Mouse (Mus musculus) c-Kit-positive CD71-positive TER-119-negative erythroid progenitor cells, embryonic 14.5 days (primary cell): ENCODE measurements at regions not wholly inside any gene's neighbourhood (a gene's known extent, or its start where the extent isn't known, plus 50 kb on each side); places are given as distances from the start of the nearest gene placed in this dataset.

Experiments used
- DNase-seq: peaks from one replicate; pipeline ENCODE4 v3.0.0-alpha.2; 2013; ENCODE audit warnings: low read depth

DNA sequence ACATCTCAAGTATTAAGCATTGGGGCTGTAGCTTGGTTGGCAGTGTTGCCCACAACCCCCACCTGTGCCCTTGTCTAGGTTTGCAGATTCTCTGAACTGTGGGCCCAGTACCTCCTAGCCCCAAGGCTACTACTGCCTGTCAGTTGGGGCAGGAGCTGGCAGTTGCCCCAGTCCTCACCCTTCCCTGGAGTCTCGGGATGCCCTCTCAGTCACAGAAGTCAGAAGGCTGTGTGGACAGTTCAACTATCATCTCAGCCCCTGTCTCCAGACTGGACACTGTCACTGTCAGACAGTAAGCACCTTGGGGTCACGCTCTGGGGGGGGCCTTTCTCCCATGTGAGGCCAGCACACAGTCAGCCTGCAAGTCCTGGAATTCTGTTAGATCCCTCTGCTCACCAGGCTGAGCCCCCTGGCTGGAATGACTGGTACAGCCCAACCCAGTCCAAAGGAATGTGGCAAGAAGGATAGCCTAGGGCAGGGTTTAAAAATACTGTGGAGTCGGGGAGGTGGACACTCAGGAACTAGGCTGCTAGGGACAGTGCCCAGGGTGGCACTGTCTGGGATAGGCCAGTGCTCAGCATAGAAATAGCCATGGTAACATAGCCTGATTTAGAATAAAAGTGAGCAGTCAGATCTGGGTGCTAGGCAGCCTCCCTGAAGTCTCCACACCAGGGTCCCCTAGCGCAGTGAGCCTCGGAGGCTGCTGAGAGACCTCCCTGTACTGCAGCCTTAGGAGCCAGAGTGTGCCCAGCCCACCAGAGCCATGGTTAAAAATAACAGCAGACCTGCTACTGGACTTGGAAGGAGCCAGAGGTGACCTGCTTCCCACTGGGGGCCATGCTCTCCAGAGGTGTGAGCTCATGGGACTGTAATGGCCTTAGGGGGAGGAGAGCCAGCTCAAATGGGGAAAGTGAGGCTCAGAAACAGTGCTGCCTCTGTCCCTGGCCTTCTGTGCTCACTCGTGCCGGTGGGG, 83.1 kb upstream of the Ptpn1 start:
- DNase-seq, result no peak

DNA sequence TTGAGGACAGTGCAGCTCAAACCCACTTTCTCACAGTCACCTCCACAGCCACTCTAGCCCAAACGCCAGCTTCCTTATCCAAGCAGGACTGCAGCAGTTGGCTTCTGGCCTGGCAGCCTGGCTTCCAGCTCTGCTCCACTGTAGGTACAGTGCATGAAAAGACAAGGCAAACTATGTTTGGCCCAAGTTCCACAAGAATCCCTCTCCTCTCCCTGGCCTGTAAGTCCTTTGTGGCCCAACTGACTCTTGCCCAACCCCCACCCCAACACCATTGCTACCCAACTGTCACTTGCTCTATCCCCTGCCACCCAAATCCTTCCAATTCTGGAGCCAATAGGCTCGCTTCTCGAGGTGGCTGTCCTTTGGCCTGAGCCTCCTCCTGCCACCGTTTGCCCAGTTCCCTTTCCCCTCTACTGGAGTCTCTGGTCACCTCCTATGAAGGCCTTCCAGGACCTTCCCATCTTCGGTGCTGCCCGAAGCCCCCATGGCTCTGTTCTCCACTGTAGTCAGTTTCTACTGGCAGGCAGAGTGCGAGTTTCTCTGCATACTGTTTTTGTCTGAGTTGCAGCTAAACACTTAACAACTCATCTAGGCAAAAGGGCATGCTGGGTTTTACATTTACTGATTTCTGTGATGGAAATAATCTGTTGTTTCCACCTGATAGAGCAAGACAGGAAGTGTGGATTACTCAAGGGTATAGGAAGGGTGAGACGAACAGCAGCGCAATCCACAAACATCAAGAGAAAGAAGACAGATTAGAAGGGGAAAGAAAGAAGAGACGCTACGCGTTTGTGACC, 84.4 kb upstream of the Ptpn1 start:
- DNase-seq, result no peak

DNA sequence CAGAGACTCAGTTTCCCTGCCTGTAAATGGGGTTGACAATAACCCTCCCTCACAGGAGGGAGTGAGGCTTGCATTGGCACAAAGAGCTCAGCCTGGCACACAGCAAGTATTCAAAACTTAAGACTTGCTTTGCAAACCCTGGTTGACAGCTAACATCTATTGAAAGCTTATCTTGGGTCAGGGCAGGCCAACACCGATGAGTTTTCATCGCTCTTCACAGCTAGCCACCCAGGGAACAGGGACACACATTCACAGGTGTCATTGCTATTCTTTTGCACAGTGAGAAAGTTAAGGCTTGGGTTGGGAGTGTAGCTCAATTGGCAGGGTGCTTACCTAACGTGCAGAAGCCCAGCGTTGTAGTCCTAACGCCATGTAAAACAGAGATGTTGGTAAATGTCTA, 86.5 kb upstream of the Ptpn1 start:
- DNase-seq, result no peak

DNA sequence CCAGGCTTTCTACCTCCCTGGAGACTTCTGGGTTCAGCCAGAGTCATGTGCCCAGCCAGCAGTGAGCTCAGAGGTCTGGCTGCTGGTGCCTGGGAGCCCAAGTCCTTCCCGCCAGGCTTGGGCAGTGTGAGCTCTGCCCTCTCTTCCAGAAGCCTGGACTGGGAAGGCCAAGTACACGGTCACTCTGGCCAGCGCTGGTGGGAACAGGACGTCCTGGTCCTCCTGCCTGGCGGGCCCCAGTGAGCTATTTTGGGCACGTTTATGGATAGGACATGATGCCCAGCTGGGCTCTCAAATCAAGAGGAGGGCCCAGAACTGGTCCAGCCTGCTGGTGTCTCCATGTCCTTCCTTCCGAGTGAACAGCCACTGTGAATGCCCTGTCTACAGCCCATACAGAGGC, 87.3 kb upstream of the Ptpn1 start:
- no peak for DNase-seq

DNA sequence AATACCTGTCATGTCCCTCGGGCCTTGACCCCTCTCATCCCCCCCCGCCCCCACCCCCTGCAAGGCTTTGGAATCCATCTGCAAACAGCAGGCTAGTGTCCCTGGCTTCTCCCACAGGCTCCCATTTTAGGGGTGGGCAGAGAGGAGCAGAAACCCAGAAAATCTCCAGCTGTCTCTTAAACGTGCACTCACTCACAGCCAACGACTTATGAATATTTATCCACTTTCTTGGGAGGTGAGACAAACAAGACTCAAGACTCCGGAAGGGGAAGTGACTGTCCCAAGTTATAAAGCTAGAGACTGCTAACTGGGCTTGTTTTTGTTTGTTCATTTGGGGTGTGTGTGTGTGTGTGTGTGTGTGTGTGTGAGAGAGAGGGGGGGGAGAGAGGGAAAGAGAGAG, 87.9 kb upstream of the Ptpn1 start:
- no peak for DNase-seq

DNA sequence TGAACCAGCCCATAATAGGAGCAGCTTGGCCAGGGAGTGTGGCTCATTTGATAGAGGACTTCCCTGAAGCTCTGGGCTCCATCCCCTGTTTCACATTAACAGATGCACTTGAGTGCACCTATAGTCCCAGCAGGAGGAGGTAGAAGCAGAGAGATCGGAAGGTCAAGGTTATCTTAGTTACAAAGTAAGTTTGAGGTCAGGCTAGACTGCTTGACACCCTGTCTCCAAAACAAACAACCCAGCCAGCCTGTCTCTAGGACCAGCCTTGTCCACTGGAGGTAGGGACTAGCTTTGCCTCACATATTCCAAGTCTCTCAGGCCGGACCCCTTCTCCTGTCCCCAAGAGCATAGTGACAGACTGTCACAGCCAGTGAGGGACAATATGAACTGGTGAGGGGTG, 88.9 kb upstream of the Ptpn1 start:
- no peak for DNase-seq

DNA sequence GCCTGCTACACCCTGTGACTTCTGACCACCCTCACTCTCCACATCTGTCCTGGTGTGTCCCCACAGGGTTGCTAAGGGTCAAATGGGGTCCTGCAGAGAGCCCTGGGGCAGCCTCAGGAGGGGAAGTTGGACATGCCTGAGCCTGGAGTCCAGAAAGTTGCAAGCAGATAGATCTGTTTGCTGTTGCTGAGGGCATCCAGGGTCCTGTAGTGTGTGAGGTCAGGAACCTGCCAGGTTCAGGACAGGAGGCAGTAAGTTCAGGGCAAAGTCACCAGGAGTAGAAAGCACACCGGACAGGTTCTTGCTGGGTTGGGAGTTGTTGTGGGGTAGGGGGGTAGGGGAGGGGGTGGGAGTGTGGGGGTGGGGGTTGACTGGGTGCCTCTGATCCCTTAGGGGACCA, 89.4 kb upstream of the Ptpn1 start:
- DNase-seq, result no peak

DNA sequence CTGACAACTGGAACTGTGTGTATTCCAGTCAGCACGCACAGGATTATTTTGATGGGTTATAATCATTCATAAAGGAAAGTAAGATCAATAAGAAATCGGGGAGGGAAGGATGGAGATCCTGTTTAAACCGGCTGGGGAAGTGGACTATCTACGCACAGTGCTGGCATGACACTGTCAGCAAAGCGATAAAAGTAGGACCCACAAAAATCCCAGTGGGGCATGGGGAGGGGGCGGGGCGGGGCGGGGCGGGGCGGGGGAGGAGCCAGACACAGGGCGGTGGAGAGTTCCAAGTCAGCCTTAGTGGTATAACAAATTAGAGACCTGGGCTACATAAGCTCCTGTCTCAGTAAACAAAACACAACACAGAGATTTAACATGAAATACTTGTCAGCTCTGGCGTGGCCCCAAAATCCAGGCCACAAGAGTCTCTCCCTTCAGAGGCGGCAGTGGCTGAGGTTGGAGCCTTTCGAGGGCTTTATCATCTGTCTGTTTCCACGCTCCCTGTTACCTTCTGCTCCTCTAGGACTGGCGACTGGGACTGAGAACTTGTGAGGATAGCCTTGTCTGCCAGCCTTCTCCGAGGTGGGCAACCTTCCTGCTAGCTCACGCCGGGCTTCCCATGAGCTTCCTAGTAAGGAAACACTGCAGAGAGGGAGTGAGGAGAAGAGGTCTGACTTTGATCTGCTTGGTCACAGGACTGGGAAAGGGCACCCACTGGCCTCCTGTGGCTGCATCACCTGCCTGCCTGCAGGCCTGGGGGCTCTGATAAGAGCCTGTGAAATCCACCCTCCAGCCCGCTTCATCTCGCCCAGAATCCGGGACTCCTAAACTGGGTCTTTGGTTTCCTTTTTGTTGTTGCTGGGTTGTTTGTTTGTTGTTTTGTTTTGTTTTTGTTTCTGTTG, 90.3 kb upstream of the Ptpn1 start:
- DNase-seq, result peak; percentile 28

DNA sequence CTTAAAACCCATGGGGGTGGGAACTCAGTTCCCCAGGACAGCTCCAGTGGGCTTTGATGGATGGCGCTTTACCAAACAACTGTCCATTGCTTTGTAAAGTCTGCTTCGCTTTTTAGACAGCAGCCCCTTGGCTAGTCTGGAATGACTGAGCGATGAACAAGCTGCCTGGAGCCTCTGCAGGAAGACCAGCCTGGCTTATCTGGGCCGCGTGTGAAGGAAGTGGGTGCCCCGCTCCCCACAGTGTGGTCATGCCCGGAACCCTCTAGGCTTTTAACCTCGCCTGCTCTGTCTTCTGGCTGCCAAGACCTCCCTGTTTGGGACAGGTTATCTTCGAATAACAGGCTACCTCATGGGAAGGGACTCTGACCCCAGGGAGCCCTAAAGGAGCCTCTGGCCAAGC, 91.5 kb upstream of the Ptpn1 start:
- DNase-seq, result no peak

DNA sequence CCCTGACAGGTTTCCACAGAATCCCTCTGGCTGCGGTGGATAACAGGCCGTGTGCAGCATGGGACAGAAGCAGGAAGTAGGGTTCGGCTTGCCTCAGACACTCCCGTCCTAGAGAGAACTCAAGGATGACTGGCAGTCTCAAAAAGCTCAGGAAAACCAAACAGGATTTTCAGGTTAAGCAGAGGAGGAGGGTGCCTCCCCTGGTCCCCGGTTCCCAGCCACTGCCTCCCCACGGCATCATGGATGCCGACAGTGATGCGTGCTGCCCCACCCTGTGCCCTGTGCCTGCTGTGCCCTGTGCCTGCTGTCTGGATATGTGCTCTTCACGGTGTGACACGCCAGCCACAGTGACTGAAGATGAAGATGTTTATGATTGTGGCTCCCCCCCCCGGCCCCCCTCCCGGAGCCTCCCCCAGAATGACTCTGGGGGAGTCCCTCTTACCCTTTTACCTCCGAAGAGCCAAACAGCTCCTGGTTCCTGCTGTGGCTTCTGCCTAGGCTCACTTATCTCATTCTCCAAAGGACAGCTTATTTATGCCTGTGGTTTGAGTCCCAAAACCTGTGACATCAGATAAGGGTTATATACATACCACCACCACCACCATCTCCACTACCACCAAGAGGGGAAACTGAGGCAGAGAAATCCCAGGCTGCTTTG, 92.4 kb upstream of the Ptpn1 start:
- no peak for DNase-seq

DNA sequence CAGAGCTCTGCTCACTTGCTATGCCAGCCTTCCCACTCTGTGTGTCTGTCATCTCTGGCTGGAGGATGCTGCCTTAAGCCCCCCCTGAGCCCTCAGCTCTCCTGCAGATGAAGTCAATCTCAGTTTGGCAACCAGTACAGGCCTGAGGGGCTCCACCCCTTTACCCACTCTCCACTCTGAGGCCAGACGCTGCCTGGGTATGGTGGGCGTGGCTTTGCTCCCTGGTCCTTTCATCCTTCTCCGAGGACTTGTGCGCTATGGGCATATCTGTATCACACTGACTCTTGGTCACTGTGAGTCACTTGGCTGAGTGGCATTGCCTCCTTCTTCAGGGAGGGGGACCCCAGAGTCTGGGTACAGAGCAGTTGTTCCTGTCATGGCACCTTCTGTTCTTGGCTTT, 94.3 kb upstream of the Ptpn1 start:
- no peak for DNase-seq

DNA sequence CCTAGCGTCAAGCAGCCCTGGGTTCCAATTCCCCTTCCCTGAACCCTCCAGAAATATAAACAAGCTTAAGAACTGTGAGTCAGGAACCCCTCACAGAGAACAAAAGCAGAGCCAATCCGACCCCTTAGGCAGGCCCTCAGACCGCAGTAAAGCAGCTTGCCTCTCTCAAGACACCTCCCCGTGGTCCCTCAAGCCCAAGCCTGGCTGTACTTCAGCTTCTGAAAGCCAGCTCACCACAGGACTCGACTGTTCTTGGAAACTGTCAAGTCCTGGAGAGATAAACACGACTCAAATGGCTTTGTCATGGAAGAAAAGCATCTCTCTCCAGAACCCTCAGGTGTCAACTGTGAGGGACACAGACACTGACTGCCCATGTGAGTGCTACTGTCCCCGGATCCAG, 95.2 kb upstream of the Ptpn1 start:
- DNase-seq, result no peak

DNA sequence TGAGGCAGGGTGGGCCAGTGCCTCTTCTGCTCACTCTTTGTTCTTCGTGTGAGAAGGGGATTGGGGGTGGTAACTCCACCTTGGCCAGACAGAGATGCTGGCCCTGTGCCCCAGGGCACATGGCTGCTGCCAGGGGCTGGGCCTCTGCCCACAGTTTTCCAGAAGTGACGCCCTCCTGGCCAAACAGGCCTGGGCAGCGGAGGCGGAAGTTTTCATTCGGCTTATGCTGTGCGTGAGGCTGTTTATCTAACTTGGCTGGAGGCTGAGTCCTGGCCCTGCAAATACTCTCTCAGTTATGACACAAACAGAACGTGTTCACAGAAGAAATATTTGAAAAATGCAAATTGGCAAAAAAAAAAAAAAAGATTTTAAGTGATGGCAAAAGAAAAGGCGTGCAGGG, 97.3 kb upstream of the Ptpn1 start:
- no peak for DNase-seq

DNA sequence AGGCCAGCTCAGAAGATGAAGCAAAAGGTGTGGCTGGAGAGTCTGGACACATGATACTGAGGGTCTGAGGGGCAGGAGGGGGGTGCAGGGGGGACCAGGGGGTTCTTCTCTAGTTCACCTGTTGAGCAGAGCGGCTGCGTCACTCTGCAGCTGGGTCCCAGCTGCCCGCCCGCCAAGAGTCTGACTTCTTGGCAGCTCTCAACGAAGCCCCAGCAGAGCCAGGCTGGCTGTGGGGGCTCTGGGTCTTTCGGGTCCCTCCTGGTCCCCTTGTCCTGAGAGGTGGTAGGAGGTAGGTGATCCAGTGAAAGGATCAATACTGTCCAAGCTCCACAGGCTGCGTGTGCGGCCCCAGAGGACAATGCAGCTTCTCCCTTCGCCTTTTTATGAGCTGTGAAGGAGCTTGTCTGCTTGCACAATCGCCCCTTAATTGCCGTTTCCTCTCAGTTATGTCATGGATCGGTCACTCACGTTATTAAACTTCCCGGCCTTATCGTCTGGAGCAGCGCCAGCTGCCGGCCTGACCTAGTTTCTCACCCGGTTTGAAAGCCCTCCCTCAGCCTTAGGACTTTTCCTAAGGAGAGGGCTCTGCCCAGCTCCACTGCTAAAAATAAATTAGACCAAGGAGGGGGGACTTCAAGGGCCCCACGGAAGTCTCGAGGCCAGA, 98.4 kb upstream of the Ptpn1 start:
- DNase-seq, result no peak

DNA sequence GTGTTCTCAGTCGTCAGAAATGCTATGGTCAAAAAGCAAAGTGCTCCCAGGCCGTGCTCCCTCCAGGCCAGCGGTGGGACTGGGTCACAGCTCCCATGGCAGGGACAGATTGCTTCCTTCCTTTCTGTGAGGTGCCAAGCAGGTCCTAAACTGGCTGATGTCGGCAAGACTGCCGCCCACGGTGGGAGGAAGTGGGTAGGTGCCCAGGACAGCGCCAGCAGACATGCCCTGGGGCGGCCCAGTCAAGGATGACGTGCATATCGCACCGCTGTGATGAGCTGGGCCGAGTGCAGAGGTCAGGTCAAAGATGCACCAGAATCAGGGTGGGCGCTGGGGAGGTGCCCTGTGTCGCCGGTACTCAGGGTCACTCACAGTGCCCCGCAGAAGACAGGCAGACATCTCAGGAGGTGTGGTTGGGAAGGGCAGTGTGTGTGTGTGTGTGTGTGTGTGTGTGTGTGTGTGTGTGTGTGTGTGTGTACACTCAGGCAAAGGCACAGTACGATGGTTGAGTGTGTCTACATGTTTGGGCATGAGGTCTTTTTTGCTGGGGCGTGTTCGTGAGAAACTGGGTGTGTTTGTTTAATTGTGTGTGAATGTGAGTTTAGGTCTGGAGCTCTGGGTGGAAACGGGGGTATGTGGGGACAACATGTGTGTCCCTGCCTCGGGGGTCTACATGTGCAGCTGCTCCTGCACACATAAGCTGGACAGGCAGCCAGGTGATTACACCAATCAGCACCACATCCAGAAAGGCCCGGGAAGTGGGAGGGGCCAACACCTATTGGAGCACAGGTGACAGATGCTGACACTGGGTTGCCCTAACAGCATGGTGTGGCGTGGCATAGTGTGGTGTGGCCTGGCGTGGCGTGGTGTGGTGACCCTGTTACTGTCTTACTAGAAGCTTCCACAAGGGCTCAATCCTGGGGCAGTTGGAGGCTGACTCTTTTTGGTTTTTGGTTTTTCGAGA, 100.5 kb upstream of the Ptpn1 start:
- no peak for DNase-seq

DNA sequence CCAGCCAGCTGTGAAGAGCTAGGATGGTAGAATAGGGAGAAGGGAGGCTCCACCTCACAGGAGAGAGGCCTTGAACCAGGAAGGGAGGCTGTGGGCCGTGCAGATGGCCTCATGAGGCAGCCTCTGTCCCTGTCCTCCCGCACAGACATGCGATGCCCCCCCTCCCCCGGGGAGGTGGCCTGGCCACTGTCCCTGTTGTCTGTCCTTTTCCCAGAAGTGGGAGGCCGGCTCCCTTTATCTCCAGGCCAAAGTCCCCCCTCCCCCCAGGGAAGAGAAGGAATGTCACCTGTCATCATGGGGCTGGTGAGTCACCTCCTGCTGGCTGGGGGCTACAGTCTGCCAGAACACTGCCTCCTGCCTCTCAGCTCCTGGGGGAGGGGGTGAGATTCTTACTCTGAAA, 103.6 kb upstream of the Ptpn1 start:
- no peak for DNase-seq

DNA sequence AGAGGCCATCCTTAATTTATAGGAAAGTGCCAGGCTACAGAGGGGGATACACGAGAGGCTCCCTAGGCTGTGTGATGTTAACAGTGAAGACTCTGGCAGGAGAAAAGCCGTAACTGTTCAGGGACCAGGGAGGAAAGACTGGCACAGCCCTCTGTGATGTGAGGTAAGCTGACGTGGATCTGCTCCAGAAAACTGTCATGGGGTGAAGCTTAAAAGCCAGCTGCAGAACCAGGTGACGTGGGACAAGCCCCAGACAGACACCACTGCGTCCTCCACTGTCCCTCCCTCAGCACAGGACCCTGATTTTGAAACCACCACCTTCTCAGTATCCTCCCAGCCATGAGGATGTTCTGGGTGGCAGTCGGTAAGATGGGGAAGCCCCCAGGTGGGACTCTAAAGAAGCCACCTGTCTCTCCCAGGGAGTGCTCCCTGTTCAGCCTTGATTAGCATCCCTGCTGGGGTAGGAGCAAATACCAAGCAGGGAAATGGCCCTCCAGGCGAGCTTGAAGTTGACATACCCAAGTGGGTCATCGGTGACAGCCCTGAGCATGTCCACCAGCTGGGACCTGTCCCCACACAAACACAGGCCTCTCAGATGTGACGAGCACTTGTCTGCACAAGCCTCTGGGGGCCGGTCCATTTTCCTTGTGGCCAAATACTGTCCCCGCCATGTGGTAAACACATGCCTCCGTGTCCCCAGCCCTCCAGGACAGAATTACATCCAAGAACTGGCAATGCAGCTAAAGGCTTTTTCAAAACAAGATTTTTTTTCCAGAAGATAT, 104.7 kb upstream of the Ptpn1 start:
- no peak for DNase-seq

DNA sequence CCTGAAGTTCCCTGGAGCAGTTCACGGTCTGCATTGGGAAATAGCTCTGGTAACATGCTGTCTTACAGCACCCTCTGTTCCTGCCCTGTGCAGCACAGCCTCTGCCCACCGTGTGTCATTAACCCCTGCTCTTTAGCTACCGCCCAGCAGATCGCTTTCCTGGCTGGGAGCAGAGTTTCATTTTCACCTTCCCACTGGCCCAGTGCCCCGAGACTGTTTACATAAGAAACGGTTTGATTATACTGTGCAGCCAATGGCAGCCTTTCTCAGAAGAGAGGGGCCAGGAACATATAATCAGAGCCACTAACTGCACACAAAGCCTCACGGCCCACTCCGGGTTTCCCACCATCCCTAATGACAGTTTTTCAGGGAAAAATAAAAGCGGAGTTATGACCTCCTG, 108.3 kb upstream of the Ptpn1 start:
- no peak for DNase-seq

DNA sequence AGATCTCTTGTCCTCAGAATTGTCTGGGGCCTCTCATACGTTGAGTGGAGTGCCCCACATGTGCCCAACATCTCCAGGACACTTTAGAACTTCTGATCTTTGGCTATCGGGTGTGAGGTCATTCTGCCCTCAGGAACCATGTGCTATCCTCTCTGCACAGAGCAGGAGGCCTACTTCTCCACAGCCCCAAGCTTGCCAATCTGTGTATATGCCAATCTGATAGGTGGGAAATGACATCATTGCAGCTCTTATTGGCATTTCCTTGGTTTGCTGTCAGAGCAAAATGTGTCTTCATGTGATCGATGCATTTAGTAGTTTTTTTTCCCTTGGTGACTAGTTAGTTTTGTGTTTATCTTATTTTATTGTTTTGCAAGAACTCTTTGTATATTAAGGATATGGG, 108.8 kb upstream of the Ptpn1 start:
- DNase-seq, result no peak
